Mouse (Mus musculus) liver, embryonic 12.5 days (tissue): ENCODE measurements around the gene Cpm. TPM values are rescaled to one million over a fixed set of nuclear protein-coding genes. Genes with fewer than 3 reads are reported as not detected.

Experiments used
- ATAC-seq: fragments of 200-750 bp; cut with Nextera tagmentation; 2 replicates; pipeline ENCODE4 v1.8.0; 2017; ENCODE audit warnings: moderate number of reproducible peaks, mild to moderate bottlenecking, moderate library complexity
- H3K27ac ChIP-seq: fragments of 300-500 bp; sonication (generic); 2 replicates; pipeline ENCODE4 v1.5.1; 2016; ENCODE audit warnings: mild to moderate bottlenecking
- H3K27me3 ChIP-seq: fragments of 300-500 bp; sonication (generic); replicated peaks from 2 replicates; pipeline ENCODE4 v1.6.1; 2016; ENCODE audit warnings: mild to moderate bottlenecking, moderate library complexity
- H3K36me3 ChIP-seq: fragments of 300-500 bp; sonication (generic); 2 replicates; pipeline ENCODE4 v1.6.1; 2016; ENCODE audit warnings: mild to moderate bottlenecking, moderate library complexity
- H3K4me1 ChIP-seq: fragments of 300-500 bp; sonication (generic); 2 replicates; pipeline ENCODE4 v1.6.1; 2016
- H3K4me2 ChIP-seq: fragments of 300-500 bp; sonication (generic); 2 replicates; pipeline ENCODE4 v1.6.1; 2016; ENCODE audit warnings: mild to moderate bottlenecking, moderate library complexity
- H3K4me3 ChIP-seq: fragments of 300-500 bp; sonication (generic); 2 replicates; pipeline ENCODE4 v1.5.1; 2016; ENCODE audit warnings: mild to moderate bottlenecking, moderate library complexity
- H3K9ac ChIP-seq: fragments of 300-500 bp; sonication (generic); 2 replicates; pipeline ENCODE4 v1.6.1; 2016; ENCODE audit warnings: mild to moderate bottlenecking, moderate library complexity
- H3K9me3 ChIP-seq: fragments of 300-500 bp; sonication (generic); replicated peaks from 2 replicates; pipeline ENCODE4 v1.6.1; 2016; ENCODE audit warnings: mild to moderate bottlenecking, moderate library complexity
- WGBS: fragments of 180-500 bp; shearing (Covaris S2); methylation state at CpG from one replicate; pipeline ENCODE4 v1.1.7; 2016; ENCODE audit not compliant: insufficient replicate concordance; 5-methylcytosine and 5-hydroxymethylcytosine counted together
- polyA plus RNA-seq: library from polyadenylated mRNA; unstranded; fragments of >200 nt; fragmentation: Nextera tagmentation; extraction: Ambion mirVana; gene quantifications from 2 replicates; pipeline ENCODE4 v1.2.1, GENCODE M21; 2016

The Cpm gene
- polyA plus RNA-seq, 1 experiment from 2014 or later = 30.7 TPM

DNA sequence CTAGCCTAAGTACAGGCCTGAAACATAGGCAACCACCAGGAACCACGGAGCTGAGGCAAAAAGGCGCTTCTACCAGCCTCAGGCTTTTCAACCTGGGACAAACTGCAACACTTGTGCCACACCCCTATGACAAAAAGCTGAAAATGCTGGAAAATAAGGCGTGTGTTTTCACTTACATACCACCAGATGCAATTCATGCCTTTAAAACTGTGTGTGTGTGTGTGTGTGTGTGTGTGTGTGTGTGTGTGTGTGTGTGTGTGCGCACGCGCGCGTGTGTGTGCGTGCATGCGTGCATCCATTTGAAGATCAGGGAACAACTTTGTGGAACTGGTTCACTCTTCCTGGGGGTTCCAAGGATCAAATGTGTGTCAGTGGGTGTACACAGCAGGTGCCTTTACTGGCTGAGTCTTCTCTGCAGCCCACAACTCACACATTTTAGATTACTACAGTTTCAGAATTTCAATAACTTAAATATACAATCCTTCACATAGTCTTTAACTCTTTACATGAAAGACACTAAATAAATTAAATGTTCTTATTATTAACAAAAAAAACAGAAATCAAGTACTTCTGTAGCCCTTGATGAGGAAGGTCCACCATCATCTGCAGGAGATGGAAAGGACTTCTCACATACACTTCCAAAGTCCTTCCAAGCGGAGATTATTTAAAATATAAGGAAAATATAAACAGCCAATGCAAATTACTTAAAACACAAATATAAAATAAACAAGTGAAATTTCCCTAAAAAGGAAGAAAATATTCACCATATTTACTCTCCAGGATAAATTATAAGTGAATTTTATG is 60.2 kb downstream of the Cpm start:
- peaks cover 58% of the 10 kb centered on the region for H3K36me3 ChIP-seq
- no peak for ATAC-seq

DNA sequence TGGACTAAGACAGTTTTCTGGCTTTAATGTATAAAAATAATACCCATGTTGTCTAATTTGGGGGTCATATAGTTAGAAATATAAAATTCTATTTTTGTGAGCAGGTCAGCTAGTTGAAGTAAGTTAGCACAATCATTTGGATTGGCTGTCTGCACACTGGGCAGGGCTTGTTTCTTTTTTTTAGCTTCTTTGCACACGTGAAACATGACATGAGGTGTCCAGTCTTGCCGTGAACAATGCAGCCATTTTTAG is 60.7 kb downstream of the Cpm start:
- WGBS = 89% methylated on average over 2 of the region's 2 CpGs

More for the DNA sequence above, 60.2 kb downstream of the Cpm start:
- H3K27ac ChIP-seq = no peak overlapping the region
- H3K9me3 ChIP-seq = no peaks in the 10 kb centered on the region
- H3K27me3 ChIP-seq = no peaks in the 10 kb centered on the region
- no peak overlapping the region for H3K4me2 ChIP-seq
- H3K4me1 ChIP-seq = no peaks in the 10 kb centered on the region
- no peak overlapping the region for H3K4me3 ChIP-seq
- H3K9ac ChIP-seq = no peak overlapping the region
- WGBS = 95% methylated on average over 11 of the region's 11 CpGs

DNA sequence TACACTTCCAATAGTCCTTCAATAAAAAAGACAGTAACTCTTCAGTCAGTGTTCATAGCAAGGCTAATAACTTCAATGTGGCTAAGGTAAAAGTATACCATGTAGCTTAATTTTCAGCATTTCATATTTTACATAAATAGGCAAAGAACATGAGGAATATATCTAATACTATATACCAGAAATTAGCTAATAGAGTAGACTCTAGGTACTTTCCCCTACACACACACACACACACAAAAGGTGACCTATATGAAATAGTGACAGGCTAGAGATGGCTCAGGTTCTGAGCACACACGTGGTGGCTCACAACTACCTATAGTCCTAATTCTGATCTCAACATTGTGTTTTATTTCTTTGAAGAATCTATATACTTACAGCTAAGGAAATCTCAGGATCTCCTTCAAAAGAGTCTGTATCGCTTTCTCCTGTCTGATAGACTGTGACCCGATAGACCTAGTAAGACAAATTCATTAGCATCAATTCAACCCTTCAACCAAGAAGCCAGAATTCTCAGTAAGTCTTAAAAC is 61.5 kb downstream of the Cpm start:
- peaks cover 71% of the 10 kb centered on the region for H3K36me3 ChIP-seq
- no peak for ATAC-seq

More for the DNA sequence above, 60.7 kb downstream of the Cpm start:
- Histone ChIP-seq H3K4me1 (no peaks in the 10 kb centered on the region), H3K27me3 (no peaks in the 10 kb centered on the region), H3K36me3 (peaks cover 63% of the 10 kb centered on the region), H3K9ac (no peak overlapping the region), H3K4me3 (no peak overlapping the region), H3K4me2 (no peak overlapping the region), H3K9me3 (no peaks in the 10 kb centered on the region), H3K27ac (no peak overlapping the region)
- ATAC-seq = no peak

DNA sequence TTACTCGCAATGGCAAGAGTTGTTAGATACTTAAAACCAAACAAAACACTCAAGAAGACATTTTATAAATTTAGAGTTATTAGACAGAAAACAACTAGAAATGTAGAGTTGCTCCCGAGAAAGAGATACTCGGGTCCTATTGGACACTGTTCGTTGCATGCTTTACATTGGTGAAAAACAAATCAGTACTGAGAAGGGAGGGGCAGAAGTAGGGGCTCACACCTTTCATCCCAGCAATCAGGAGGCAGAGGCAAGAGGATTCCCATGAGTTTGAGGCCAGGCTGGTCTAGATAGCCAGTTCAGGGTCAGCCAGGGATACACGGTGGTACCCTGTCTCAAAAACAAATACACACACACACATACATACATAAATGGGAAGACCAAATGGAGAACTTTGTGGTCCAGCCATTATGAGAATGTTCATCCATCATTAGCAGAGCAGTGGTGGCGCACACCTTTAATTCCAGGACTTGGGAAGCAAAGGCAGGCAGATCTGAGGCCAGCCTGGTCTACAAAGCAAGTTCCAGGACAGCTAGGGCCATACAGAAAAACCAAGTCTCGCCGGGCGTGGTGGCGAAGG is 62.2 kb downstream of the Cpm start:
- H3K4me3 ChIP-seq = no peak overlapping the region
- WGBS = 88% methylated on average over 10 of the region's 10 CpGs
- H3K27me3 ChIP-seq = no peaks in the 10 kb centered on the region
- H3K27ac ChIP-seq = no peak overlapping the region
- no peak overlapping the region for H3K4me2 ChIP-seq
- H3K9me3 ChIP-seq = no peaks in the 10 kb centered on the region
- peaks cover 78% of the 10 kb centered on the region for H3K36me3 ChIP-seq
- no peak overlapping the region for H3K9ac ChIP-seq
- no peaks in the 10 kb centered on the region for H3K4me1 ChIP-seq
- no peak for ATAC-seq

More for the DNA sequence above, 61.5 kb downstream of the Cpm start:
- no peak overlapping the region for H3K4me2 ChIP-seq
- H3K27ac ChIP-seq = no peak overlapping the region
- H3K4me1 ChIP-seq = no peaks in the 10 kb centered on the region
- no peaks in the 10 kb centered on the region for H3K9me3 ChIP-seq
- no peak overlapping the region for H3K4me3 ChIP-seq
- no peaks in the 10 kb centered on the region for H3K27me3 ChIP-seq
- H3K9ac ChIP-seq = no peak overlapping the region
- 92% methylated on average over 3 of the region's 3 CpGs for WGBS

DNA sequence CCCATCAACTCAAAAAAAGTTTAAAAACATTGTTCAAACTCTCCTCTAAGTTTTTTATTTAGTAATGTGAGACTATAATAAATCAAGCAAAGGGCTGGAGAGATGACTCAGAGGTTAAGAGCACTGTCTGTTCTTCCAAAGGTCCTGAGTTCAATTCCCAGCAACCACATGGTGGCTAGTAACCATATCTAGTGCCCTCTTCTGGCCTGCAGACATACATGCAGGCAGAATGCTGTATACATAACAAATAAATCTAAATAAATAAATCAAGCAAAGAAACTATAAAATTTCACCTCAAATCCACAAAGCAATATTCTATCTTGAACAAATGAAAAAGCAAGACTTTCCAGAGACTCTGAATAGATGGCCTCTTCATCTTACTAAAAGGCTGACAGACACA is 62.9 kb downstream of the Cpm start:
- no peaks in the 10 kb centered on the region for H3K27me3 ChIP-seq
- no peak overlapping the region for H3K9ac ChIP-seq
- peaks cover 85% of the 10 kb centered on the region for H3K36me3 ChIP-seq
- H3K4me1 ChIP-seq = no peaks in the 10 kb centered on the region
- no peak overlapping the region for H3K4me3 ChIP-seq
- ATAC-seq = no peak
- no peak overlapping the region for H3K4me2 ChIP-seq
- no peak overlapping the region for H3K27ac ChIP-seq
- H3K9me3 ChIP-seq = 0 out of 2 replicates have a peak, but pooled peaks cover 1% of the 10 kb centered on the region

DNA sequence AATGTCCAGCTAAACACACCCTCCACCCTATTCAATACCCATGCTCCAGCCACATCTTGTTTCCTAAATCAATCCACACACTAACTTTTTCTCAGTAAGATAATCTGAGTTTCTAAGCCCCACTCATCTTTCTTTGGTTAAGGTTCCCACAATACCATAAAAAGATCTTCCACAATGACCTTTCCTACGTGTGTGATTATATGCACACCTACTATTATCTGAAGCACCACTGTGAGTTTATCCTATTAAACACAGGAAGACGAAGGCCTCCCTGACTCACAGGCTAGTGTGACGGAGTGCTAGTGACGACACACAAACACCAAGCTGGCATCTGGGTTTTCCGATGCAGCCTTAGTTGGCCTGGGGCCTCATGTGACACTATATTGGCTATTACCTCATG is 63.7 kb downstream of the Cpm start:
- no peak overlapping the region for H3K27ac ChIP-seq
- H3K9ac ChIP-seq = no peak overlapping the region
- no peak overlapping the region for H3K4me3 ChIP-seq
- 90% methylated on average over 5 of the region's 5 CpGs for WGBS
- H3K27me3 ChIP-seq = no peaks in the 10 kb centered on the region
- peaks cover 93% of the 10 kb centered on the region for H3K36me3 ChIP-seq
- H3K4me1 ChIP-seq = no peaks in the 10 kb centered on the region
- no peak overlapping the region for H3K4me2 ChIP-seq
- ATAC-seq = no peak
- H3K9me3 ChIP-seq = 0 out of 2 replicates have a peak, but pooled peaks cover 6% of the 10 kb centered on the region

DNA sequence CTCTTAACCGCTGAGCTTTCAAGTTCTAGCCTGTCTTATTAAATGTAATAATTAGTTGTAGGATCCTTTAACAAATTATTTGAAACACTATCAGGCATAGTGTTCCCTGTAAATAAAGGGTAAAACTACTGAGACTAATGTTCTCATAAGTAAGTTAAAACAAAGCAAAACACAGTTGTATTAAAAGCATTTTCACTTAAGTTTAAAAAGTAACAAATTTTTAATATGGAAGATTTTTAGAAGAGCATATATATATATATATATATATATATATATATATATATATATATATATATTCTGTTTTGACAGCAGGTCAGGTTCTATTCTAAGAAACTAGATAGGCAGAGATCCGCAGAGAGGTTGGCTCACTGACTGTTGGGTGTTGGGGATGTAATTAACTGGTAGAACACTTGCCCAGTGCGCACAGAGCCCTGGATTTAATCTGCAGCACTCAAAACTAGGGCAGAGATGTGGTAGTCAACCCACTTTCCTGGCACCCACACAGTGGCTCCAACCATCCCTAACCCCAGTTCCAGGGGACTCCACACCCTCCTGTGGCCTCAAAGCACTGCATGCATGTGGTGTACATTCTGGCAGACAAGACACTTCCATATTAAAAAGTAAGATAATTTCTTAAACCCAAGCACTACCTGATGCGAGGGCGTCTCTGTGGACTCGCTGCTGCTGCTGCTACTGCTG is 65.1 kb downstream of the Cpm start:
- H3K27me3 ChIP-seq = no peaks in the 10 kb centered on the region
- ATAC-seq = no peak
- WGBS = 90% methylated on average over 6 of the region's 6 CpGs
- H3K4me3 ChIP-seq = no peak overlapping the region
- no peak overlapping the region for H3K27ac ChIP-seq
- H3K9ac ChIP-seq = no peak overlapping the region
- no peaks in the 10 kb centered on the region for H3K4me1 ChIP-seq
- H3K9me3 ChIP-seq = 0 out of 2 replicates have a peak, but pooled peaks cover 6% of the 10 kb centered on the region
- no peak overlapping the region for H3K4me2 ChIP-seq
- H3K36me3 ChIP-seq = peaks cover 94% of the 10 kb centered on the region

DNA sequence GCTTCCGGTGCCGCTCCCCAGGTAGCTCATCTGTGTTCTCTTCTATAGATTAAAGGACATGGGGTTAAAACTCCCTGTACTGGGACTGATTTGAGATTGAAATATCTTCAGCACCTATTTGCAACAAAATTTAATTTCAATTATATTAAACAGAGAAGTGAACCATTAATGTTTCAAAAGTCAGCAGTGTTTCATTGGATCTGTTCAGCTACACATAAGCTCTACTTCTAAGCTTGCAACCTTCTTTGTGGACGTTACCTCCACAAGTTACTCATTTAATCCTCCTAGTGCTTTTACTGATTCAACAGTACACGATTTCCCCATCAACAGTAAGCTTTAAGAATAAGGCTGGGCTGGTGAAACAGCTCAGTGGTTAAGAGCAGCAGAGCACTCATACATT is 65.7 kb downstream of the Cpm start:
- 0 out of 2 replicates have a peak, but pooled peaks cover 6% of the 10 kb centered on the region for H3K9me3 ChIP-seq
- ATAC-seq = no peak
- WGBS = 91% methylated on average over 4 of the region's 4 CpGs

DNA sequence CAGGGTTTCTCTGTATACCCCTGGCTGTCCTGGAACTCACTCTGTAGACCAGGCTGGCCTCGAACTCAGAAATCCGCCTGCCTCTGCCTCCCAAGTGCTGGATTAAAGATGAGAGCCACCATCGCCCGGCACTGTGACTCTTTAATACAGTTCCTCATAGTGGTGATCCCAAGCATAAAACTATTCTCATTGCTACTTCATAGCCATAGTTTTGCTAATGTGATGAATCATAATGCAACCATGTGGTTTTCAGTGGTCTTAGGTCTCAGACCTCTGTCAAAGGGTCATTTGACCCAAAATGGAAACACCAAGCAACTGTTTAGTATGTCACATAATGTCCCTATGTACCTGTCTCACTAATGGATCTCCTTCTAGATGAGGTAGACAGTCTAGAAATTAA is 66.3 kb downstream of the Cpm start:
- H3K4me2 ChIP-seq = no peak overlapping the region
- H3K9me3 ChIP-seq = 0 out of 2 replicates have a peak, but pooled peaks cover 6% of the 10 kb centered on the region
- no peak for ATAC-seq
- WGBS = 87% methylated on average over 4 of the region's 4 CpGs
- peaks cover 95% of the 10 kb centered on the region for H3K36me3 ChIP-seq
- H3K9ac ChIP-seq = no peak overlapping the region
- H3K4me3 ChIP-seq = no peak overlapping the region
- no peaks in the 10 kb centered on the region for H3K4me1 ChIP-seq
- no peak overlapping the region for H3K27ac ChIP-seq
- no peaks in the 10 kb centered on the region for H3K27me3 ChIP-seq

More for the DNA sequence above, 65.7 kb downstream of the Cpm start:
- Histone ChIP-seq H3K9ac (no peak overlapping the region), H3K4me3 (no peak overlapping the region), H3K4me2 (no peak overlapping the region), H3K4me1 (no peaks in the 10 kb centered on the region), H3K36me3 (peaks cover 95% of the 10 kb centered on the region), H3K27me3 (no peaks in the 10 kb centered on the region), H3K27ac (no peak overlapping the region)

DNA sequence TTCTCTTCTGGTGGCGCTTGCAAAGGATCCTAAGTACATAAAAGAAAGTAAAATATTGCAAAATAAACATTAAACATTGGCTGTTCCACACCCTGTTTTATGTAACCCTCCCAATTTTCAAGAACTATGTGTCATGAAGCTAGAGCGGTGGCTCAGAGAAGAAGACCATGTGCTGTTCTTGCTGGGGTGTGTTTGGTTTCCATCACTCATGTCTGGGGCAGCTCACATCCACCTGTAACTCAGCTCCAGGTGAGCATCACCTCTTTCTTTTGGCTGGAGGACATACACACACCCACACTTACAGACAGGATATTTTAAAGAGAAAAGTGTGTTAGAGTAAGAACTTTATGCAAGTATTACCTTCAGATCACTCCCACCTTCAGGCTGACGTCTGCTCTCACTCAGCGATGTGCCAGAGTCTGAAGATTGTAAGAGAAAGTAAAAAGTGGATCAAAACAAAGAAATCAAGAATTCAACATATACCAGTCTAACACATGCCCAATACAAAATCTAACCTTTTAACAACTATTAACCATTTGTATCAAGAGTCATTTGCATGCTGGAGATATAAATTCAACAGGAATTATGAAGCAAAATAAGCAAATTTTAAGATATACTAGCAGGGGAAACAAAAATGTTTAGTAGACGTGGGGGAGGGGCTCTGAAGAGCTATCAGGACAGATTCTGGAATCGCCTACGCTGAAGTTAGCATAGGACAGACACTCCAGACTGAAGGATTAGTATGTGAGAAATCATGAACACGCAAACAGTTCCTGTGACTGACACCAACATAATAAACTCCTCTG is 66.9 kb downstream of the Cpm start:
- Histone ChIP-seq H3K4me2 (no peak overlapping the region), H3K9me3 (0 out of 2 replicates have a peak, but pooled peaks cover 6% of the 10 kb centered on the region), H3K36me3 (peaks cover 95% of the 10 kb centered on the region), H3K27ac (no peak overlapping the region), H3K4me3 (no peak overlapping the region), H3K4me1 (no peaks in the 10 kb centered on the region), H3K9ac (no peak overlapping the region), H3K27me3 (no peaks in the 10 kb centered on the region)
- ATAC-seq = no peak
- WGBS = 87% methylated on average over 8 of the region's 8 CpGs

DNA sequence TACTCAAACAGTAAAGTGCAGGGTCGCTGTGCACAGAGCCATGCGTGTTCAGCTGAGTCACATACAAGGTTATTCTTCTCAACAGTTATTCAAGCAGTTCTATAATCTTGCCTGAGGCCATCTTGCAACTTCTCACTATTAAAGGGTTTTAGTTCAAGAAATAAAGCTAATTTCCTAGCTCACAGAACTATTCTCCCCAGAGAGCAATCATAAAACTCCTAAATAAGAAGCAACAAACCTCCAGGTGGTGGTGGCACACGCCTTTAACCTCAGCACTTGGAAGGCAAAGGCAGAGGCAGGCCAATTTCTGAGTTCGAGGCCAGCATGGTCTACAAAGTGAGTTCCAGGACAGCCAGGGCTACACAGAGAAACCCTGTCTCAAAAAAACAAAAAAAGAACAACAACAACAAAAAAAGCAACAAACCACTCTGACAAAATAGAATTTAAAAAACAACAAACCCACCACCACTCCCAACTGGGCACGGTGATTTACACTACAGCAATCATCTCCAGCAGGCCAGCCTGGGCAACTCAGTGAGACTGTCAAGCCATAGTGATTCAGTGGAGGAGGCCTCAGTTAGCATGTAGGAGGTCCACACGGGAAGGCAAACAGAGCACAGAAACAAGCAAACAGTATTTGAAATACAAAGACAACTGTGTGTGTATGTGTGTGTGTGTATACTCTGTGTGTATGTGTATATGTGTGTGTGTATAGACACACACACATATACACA is 67.7 kb downstream of the Cpm start:
- 91% methylated on average over 6 of the region's 6 CpGs for WGBS
- 0 out of 2 replicates have a peak, but pooled peaks cover 6% of the 10 kb centered on the region for H3K9me3 ChIP-seq
- H3K27me3 ChIP-seq = no peaks in the 10 kb centered on the region
- no peak for ATAC-seq
- H3K4me3 ChIP-seq = no peak overlapping the region
- no peak overlapping the region for H3K4me2 ChIP-seq
- no peak overlapping the region for H3K27ac ChIP-seq
- H3K4me1 ChIP-seq = no peaks in the 10 kb centered on the region
- H3K36me3 ChIP-seq = peaks cover 95% of the 10 kb centered on the region
- no peak overlapping the region for H3K9ac ChIP-seq
